Mouse (Mus musculus): ENCODE data around the gene Pdcd6ip.
"Not testable (repeated sequence)": the region's sequence is repeated elsewhere in the genome, so short reads cannot be mapped to it uniquely, and the experiment has no call there.

- not testable (repeated sequence) for TF ChIP-seq CTCF (conservative IDR thresholded peaks at IDR 0.05; ENCODE audit: insufficient read depth, insufficient read length, low read depth, low read length); POLR2A (IDR thresholded peaks at IDR 0.05; ENCODE audit: low read depth, low read length)
Observed at GRCm38 (mm10) chr9:113725609-113726008, 17.6 kb upstream of the Pdcd6ip start.

Data from kidney, adult 2 months (tissue).